Mouse (Mus musculus): Measurements from ENCODE around the gene Stxbp6. TPM values are rescaled to one million over a fixed set of nuclear protein-coding genes. Genes with fewer than 3 reads are reported as not detected.

Stxbp6 gene
- polyA plus RNA-seq, 1 experiment from 2014 or later, result 6.9 TPM

DNA sequence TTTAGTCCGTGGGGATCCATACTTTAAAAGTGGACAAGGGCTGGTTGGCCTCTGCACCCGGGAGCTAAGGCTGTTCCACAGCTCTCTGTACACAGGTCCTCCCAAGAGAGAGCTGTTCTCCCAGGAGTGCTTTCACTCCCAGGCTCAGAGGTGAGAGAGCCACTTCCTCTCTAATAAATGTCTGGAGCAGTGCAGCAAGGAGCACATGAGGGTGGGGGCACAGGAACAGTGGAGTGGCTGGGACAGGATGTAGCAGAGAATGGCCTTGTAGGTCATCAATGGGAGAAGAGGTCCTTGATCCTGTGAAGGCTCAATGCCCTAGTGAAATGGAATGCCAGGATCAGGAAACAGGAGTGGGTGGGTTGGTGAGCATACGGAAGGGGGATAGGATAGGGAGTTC lies 209.1 kb downstream of the Stxbp6 start:
- Histone ChIP-seq H3K4me1 (ENCODE audit: control insufficient read depth, insufficient read depth, low read length) (no peaks in the 10 kb centered on the region), H3K9ac (ENCODE audit: low read length) (no peak overlapping the region), H3K27me3 (replicated peaks; ENCODE audit: control insufficient read depth, insufficient read depth, low read length) (no peaks in the 10 kb centered on the region), H3K27ac (ENCODE audit: low read depth, low read length) (no peak overlapping the region), H3K36me3 (ENCODE audit: control insufficient read depth, insufficient read depth, low read length) (no peaks in the 10 kb centered on the region), H3K4me3 (ENCODE audit: low read depth, low read length) (no peak overlapping the region), H3K4me2 (ENCODE audit: low read length) (no peak overlapping the region), H3K9me3 (replicated peaks; ENCODE audit: control insufficient read depth, low read length) (no peaks in the 10 kb centered on the region; the same call in 1 of the 2 replicates)
- WGBS, result 87% methylated on average over 3 of the region's 3 CpGs
- DNase-seq (ENCODE audit: low spot score) (no peak), ATAC-seq (no peak)

DNA sequence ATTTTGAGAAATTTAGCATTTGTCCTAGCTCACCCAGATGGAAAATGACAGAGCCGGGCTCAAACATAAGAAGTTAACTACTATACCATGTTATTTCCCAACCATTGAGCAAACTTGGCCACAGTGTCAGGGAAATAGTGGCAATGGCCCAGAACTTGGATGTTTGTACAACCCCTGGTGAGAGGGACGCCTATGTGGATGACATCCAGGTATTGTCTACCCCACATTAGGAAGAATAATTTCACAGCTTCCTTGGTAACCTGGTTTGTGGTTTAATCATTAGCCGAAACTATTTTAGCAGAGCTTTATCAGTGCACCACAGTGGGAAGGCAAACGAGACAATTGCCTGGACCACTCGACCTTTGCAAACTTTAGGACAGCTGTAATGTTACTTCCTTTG lies 215.1 kb downstream of the Stxbp6 start:
- Histone ChIP-seq H3K4me2 (ENCODE audit: low read length) (no peak overlapping the region), H3K36me3 (ENCODE audit: control insufficient read depth, insufficient read depth, low read length) (no peaks in the 10 kb centered on the region), H3K9ac (ENCODE audit: low read length) (no peak overlapping the region), H3K9me3 (replicated peaks; ENCODE audit: control insufficient read depth, low read length) (no peaks in the 10 kb centered on the region), H3K27ac (ENCODE audit: low read depth, low read length) (no peak overlapping the region), H3K4me3 (ENCODE audit: low read depth, low read length) (no peak overlapping the region), H3K27me3 (replicated peaks; ENCODE audit: control insufficient read depth, insufficient read depth, low read length) (no peaks in the 10 kb centered on the region), H3K4me1 (ENCODE audit: control insufficient read depth, insufficient read depth, low read length) (peaks cover 3% of the 10 kb centered on the region; the same call in 1 of the 2 replicates)
- DNase-seq (ENCODE audit: low spot score) (no peak), ATAC-seq (no peak)
- WGBS, result 54% methylated on average over 5 of the region's 5 CpGs

DNA sequence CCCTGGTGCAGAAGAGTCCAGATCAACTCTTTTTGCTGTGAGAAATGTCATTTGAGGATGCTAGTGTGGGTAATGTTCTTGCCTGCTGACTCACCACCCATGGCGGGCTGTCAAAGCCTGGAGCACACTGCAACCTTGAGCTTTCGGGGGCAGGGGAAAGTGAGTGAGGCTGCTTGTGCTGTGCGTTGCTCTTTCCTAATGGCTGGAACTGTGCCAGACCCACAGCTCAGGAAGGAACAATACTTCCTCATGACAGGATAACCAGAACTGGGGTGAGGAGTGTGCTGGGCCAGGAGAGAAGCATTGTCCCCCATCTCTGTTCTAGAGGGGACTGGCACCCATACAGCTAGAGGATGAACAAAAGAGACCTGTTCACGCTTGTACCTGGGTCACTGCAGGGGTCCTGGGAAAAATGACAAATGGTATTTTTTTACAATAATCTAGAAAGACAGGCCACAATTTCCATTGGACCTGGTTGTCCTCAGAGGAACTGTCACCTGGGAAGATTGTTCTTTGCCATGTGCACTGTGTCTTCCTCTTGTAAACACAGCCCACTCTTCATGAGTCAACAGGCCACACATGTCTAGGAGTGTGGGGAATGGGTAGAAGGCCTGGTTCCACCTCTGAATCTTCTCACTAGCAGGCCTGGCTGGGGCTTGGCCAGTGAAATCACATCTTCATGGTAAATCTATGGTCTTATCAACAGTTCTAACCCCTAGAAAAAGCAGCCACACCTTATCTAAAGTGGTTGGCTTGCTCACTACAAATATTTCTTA lies 216.2 kb downstream of the Stxbp6 start:
- Histone ChIP-seq H3K4me3 (ENCODE audit: low read depth, low read length) (no peak overlapping the region), H3K36me3 (ENCODE audit: control insufficient read depth, insufficient read depth, low read length) (no peaks in the 10 kb centered on the region), H3K27me3 (replicated peaks; ENCODE audit: control insufficient read depth, insufficient read depth, low read length) (no peaks in the 10 kb centered on the region), H3K9me3 (replicated peaks; ENCODE audit: control insufficient read depth, low read length) (no peaks in the 10 kb centered on the region), H3K9ac (ENCODE audit: low read length) (no peak overlapping the region), H3K27ac (ENCODE audit: low read depth, low read length) (no peak overlapping the region), H3K4me2 (ENCODE audit: low read length) (no peak overlapping the region), H3K4me1 (ENCODE audit: control insufficient read depth, insufficient read depth, low read length) (peaks cover 3% of the 10 kb centered on the region; the same call in 1 of the 2 replicates)
- 23% methylated on average over 4 of the region's 4 CpGs for WGBS
- DNase-seq (ENCODE audit: low spot score) (peak; percentile 68), ATAC-seq (peak; percentile 78)

DNA sequence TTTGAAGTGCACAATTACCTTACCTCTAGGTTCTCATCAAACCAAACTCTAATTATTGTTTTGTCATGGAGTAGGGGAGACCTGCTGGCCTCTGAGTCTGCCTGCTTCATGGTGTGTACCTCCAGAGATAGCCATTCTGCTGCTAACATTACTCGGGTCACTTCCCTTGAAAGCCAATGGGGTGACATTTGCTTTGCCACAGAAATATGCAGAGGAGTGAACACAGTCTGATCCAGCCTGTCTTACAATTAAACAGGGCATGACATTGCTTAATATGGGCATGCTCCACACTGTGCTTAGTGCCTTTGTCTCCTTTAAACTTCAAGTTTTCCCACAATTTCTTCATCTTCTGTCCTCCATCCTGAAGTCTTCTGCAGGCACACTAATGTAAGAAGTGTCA lies 222.5 kb downstream of the Stxbp6 start:
- 90% methylated on average over 1 of the region's 1 CpGs for WGBS

DNA sequence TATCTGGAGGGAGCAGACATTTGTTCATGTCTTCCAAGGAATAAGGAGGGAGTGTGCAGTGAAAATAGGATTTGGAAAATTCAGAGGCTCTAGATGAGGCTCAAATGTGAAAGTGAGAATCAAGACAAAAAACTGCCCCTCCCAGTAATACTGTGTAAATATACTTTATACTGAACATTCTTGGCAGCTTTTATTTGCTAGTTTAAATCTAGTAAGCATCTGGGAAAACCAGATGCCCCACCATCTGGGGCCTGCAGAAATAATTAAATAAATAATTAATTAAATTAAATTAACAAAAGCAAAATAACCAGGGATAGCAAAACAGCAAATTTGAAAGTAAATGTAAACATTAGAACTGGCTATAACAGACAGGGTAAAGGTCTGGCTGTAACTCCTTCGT lies 224.0 kb downstream of the Stxbp6 start:
- Histone ChIP-seq H3K4me2 (ENCODE audit: low read length) (no peak overlapping the region), H3K9ac (ENCODE audit: low read length) (no peak overlapping the region), H3K9me3 (replicated peaks; ENCODE audit: control insufficient read depth, low read length) (no peaks in the 10 kb centered on the region), H3K27ac (ENCODE audit: low read depth, low read length) (no peak overlapping the region), H3K4me1 (ENCODE audit: control insufficient read depth, insufficient read depth, low read length) (no peaks in the 10 kb centered on the region), H3K27me3 (replicated peaks; ENCODE audit: control insufficient read depth, insufficient read depth, low read length) (no peaks in the 10 kb centered on the region), H3K4me3 (ENCODE audit: low read depth, low read length) (no peak overlapping the region), H3K36me3 (ENCODE audit: control insufficient read depth, insufficient read depth, low read length) (no peaks in the 10 kb centered on the region)
- WGBS, result 35% methylated on average over 1 of the region's 1 CpGs
- ATAC-seq (peak; percentile 36; the same call in 1 of the 2 replicates), DNase-seq (ENCODE audit: low spot score) (peak; percentile 57)

More for the DNA sequence above, 222.5 kb downstream of the Stxbp6 start:
- Histone ChIP-seq H3K9me3 (replicated peaks; ENCODE audit: control insufficient read depth, low read length) (no peaks in the 10 kb centered on the region), H3K9ac (ENCODE audit: low read length) (no peak overlapping the region), H3K4me2 (ENCODE audit: low read length) (no peak overlapping the region), H3K27ac (ENCODE audit: low read depth, low read length) (no peak overlapping the region), H3K27me3 (replicated peaks; ENCODE audit: control insufficient read depth, insufficient read depth, low read length) (no peaks in the 10 kb centered on the region), H3K36me3 (ENCODE audit: control insufficient read depth, insufficient read depth, low read length) (no peaks in the 10 kb centered on the region), H3K4me3 (ENCODE audit: low read depth, low read length) (no peak overlapping the region), H3K4me1 (ENCODE audit: control insufficient read depth, insufficient read depth, low read length) (no peaks in the 10 kb centered on the region)
- DNase-seq (ENCODE audit: low spot score) (no peak), ATAC-seq (no peak)

DNA sequence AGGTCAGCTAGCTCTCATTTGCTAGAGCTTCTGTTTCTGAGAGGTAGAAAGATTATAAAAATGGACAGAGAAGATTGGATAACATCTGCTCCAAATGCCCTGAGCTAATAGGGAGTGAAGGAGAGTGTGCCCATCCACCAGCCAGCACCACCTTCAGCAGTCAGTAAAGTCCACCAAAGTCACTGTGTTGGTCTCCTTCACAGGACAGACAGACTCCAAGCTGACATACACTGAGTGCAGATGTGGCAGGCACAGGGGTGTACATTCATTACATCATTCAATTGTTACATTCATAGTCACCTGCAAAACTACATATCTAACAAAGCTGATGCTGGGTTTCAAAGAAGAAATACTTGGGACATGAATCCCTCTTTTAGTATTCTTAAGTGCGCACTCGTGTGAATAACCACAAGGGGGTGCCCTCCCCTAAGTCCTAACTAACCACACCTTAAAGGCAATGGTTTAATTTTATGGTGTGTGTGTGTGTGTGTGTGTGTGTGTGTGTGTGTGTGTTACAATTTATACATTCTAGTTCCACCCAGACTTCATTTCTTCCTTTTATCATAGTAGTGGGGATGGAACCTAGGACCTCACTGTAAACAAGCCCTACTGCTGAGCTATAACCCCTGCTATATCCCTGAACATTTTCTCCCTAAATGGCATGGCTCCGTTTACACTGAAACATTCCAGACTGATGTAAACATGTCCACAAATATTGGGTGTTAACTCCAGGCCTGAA lies 225.9 kb downstream of the Stxbp6 start:
- 48% methylated on average over 3 of the region's 3 CpGs for WGBS

DNA sequence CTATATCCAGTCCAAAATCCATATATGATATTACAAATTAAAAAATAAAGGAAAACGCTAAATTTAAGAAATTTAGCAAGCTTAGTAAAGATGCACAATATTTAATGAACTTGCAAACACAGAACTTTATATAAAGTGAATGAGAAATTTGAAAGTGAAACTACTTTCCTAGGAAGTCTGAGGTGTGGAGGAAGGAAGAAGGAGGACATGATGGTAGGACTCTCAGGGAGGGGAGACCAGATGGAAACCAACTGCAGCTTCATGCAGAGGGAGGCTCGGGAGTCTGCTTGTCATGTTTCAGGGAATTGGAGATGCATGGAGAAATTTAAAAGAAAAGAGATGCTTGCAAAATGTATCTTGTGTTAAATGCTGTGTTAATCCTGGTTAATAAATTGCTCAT lies 233.9 kb downstream of the Stxbp6 start:
- ATAC-seq, result no peak
- WGBS, result 57% methylated on average over 2 of the region's 2 CpGs

More for the DNA sequence above, 225.9 kb downstream of the Stxbp6 start:
- DNase-seq (ENCODE audit: low spot score) (peak; percentile 80), ATAC-seq (peak; percentile 80)
- Histone ChIP-seq H3K9ac (ENCODE audit: low read length) (no peak overlapping the region), H3K4me2 (ENCODE audit: low read length) (no peak overlapping the region), H3K27me3 (replicated peaks; ENCODE audit: control insufficient read depth, insufficient read depth, low read length) (no peaks in the 10 kb centered on the region), H3K36me3 (ENCODE audit: control insufficient read depth, insufficient read depth, low read length) (no peaks in the 10 kb centered on the region), H3K27ac (ENCODE audit: low read depth, low read length) (no peak overlapping the region), H3K4me1 (ENCODE audit: control insufficient read depth, insufficient read depth, low read length) (no peaks in the 10 kb centered on the region), H3K4me3 (ENCODE audit: low read depth, low read length) (no peak overlapping the region), H3K9me3 (replicated peaks; ENCODE audit: control insufficient read depth, low read length) (no peaks in the 10 kb centered on the region)

DNA sequence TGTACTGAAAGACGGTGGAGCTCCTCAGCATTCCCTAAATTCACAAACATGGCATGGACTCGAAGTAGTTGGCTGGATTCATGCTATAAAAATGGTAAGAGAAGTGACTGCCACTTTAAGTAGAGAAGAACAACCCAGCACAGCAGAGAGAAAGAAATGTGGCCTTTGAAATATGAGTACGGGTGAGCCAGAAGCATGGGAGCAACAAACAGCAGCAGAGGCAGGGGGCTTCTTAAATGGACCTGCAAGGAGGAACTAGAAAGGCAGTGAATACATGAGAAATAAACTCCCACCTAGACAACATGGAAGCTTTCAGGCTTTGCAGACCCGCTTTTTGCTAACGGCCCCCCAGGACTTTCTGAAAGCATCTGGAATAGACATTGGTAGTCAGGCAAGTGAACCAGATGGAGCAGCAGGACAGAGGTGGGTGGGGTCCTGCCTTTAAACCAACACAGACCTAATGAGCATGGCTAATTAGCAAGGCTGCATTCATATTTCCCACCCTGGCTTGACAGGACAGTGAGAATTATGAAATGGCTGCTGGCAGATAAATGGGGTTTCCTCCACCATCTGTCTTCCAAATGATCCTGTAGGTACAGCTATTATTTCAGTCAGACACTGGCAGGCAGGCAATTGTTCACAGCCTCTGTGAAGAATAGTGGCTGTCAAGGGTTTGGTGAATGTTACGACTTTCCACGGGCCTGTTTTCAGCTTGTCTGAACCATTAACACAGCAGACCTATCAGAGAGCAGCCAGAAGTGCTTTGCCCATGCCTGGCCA lies 234.7 kb downstream of the Stxbp6 start:
- ATAC-seq (peak; percentile 91), DNase-seq (ENCODE audit: low spot score) (peak; percentile 77)
- peaks cover 13% of the 10 kb centered on the region for H3K4me1 ChIP-seq (ENCODE audit: control insufficient read depth, insufficient read depth, low read length)
- H3K27me3 ChIP-seq (replicated peaks; ENCODE audit: control insufficient read depth, insufficient read depth, low read length), result no peaks in the 10 kb centered on the region
- H3K9me3 ChIP-seq (replicated peaks; ENCODE audit: control insufficient read depth, low read length), result no peaks in the 10 kb centered on the region
- no peak overlapping the region for H3K4me3 ChIP-seq (ENCODE audit: low read depth, low read length)
- no peaks in the 10 kb centered on the region for H3K36me3 ChIP-seq (ENCODE audit: control insufficient read depth, insufficient read depth, low read length)
- H3K27ac ChIP-seq (ENCODE audit: low read depth, low read length), result peak overlapping the region; percentile 59; the same call in 1 of the 2 replicates
- H3K4me2 ChIP-seq (ENCODE audit: low read length), result peak overlapping the region; percentile 14; the same call in 1 of the 2 replicates
- 0 out of 2 replicates have a peak overlapping the region, but pooled peaks have one; percentile 2 for H3K9ac ChIP-seq (ENCODE audit: low read length)
- 9% methylated on average over 7 of the region's 7 CpGs for WGBS

More for the DNA sequence above, 233.9 kb downstream of the Stxbp6 start:
- peaks cover 13% of the 10 kb centered on the region for H3K4me1 ChIP-seq (ENCODE audit: control insufficient read depth, insufficient read depth, low read length)
- no peaks in the 10 kb centered on the region for H3K27me3 ChIP-seq (replicated peaks; ENCODE audit: control insufficient read depth, insufficient read depth, low read length)
- H3K9me3 ChIP-seq (replicated peaks; ENCODE audit: control insufficient read depth, low read length), result no peaks in the 10 kb centered on the region
- no peaks in the 10 kb centered on the region for H3K36me3 ChIP-seq (ENCODE audit: control insufficient read depth, insufficient read depth, low read length)
- H3K4me3 ChIP-seq (ENCODE audit: low read depth, low read length), result no peak overlapping the region
- H3K27ac ChIP-seq (ENCODE audit: low read depth, low read length), result no peak overlapping the region
- no peak overlapping the region for H3K9ac ChIP-seq (ENCODE audit: low read length)
- 0 out of 2 replicates have a peak overlapping the region, but pooled peaks have one; percentile 14 for H3K4me2 ChIP-seq (ENCODE audit: low read length)
- DNase-seq (ENCODE audit: low spot score), result no peak

Measured in forebrain, embryonic 14.5 days (tissue).